Mouse (Mus musculus) spleen, adult 18-20 months (tissue): Measurements from ENCODE around the gene Nr2f2.
A peak's percentile ranks its signal among the peaks of the same experiment; 100 is the strongest.

ENCODE experiments used
- DNase-seq, 2 experiments: peaks; one replicate each; pipeline ENCODE4 v3.0.0; 2022; ENCODE audit warnings: mixed read lengths in 2 of 2

Gene Nr2f2

GRCm38 (mm10) chr7:70364798-70365197, 1.7 kb downstream of the Nr2f2 start:
- DNase-seq = no peak

DNA sequence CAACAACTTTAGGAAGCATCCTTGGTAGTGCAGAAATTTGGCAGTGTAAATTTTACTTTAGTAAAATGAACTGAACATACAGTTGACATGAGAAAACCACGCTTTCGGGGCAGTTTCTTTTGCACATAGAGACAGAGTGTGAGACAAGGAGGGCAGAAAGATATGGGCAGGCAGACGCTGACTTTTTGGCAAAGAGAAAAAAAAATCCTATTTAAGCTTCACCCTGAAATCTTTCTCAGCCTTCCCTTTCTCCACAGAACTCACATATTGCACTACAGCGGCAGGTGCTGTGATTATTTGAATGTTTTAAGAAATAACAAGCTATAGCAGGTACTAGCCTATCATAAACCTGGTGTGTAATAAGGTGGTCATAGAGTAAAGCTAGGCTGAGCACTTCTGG, 3.2 kb downstream of the Nr2f2 start:
- no peak for DNase-seq

GRCm38 (mm10) chr7:70362526-70363170, 3.9 kb downstream of the Nr2f2 start:
- DNase-seq = no peak

GRCm38 (mm10) chr7:70361383-70362364, 4.9 kb downstream of the Nr2f2 start:
- DNase-seq = peak in 1 of 2 experiments; percentile 29

GRCm38 (mm10) chr7:70360611-70361382, 5.7 kb downstream of the Nr2f2 start:
- no peak for DNase-seq

- no peak for DNase-seq
These were observed 6.5 kb downstream of the Nr2f2 start for GRCm38 (mm10) chr7:70359791-70360581.

DNA sequence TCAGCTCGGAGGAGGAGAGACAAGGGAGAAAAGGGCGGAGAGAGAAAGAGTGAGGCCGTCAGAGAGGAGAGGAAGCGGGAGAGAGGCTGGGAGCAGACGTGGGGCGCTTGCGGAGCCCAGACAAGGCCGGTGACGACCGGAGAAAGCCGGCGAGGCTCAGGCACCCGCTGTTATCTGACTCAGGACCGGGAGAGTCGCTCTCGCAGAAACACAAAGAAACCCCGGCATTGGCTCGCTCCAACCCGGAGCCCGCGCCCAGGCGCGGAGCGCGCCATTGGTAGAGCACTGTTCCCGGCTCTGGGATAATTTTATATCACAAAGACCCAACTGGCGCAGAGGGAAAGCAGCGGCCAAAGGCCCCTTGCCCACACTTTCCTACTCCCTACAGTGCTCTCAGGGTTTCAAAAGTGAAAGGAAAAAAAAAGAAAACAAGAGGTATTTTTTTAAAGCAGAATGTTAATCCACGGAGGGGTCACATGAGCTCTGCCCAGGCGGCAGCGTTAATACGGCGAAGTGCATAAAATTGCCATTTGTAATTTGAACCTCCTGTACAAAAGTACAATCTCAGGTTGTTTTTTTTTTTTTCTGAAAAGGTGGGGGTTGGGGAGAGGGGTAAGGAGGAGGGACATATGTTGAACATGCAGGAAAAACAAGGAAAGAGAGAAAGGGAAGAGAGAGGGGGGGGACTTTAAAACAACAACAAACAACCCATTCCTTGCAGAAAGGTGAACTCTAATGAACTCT, 7.5 kb downstream of the Nr2f2 start:
- DNase-seq = no peak

GRCm38 (mm10) chr7:70358020-70358847, 8.3 kb downstream of the Nr2f2 start:
- DNase-seq = no peak

GRCm38 (mm10) chr7:70357516-70358019, 9.0 kb downstream of the Nr2f2 start:
- DNase-seq = no peak

- no peak for DNase-seq
These were observed 9.6 kb downstream of the Nr2f2 start for GRCm38 (mm10) chr7:70356691-70357515.

- no peak for DNase-seq
These were observed 10.6 kb downstream of the Nr2f2 start for GRCm38 (mm10) chr7:70355691-70356568.

DNA sequence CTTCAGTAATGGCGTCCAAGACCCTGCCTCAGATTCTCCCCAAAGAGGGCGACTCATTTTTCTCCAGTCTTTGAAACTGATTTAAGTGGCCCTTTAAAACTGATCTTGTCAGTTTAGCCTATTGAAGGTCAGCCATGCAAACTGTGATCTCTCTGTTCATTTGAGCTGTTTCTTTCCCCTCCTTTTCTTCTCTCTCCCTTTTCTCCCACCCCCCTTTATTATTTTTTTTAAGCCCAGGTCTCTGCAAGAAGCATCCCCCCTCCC, 11.2 kb downstream of the Nr2f2 start:
- DNase-seq = no peak

GRCm38 (mm10) chr7:70354606-70355356, 11.8 kb downstream of the Nr2f2 start:
- DNase-seq = no peak

GRCm38 (mm10) chr7:70353151-70353550, 13.4 kb downstream of the Nr2f2 start:
- DNase-seq = no peak

DNA sequence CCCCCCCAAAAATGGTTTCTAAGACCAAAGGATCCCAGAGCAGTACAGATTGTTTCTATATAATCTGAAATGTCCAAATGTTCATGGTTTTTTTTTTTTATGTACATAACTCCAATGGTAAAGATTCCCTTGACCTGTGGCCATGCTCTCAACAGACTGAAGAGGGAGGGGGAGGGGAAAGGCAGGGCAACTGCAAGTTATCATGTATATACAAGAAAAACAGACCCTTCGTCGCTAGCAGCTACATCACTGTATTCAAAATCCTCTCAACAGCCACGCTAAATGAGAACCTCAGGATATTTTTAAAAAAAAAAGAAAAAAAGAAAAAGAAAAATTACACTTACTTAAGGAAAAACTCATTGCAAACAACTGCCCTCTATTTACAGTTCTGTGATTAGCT, 13.9 kb downstream of the Nr2f2 start:
- no peak for DNase-seq

- no peak for DNase-seq
These were observed 14.5 kb downstream of the Nr2f2 start for GRCm38 (mm10) chr7:70351981-70352560.

GRCm38 (mm10) chr7:70350781-70351551, 15.6 kb downstream of the Nr2f2 start:
- no peak for DNase-seq
